Mouse (Mus musculus): ENCODE data around the gene Tmem247. TPM values are rescaled to one million over a fixed set of nuclear protein-coding genes. Genes with fewer than 3 reads are reported as not detected.

The Tmem247 gene
- total and polyA plus RNA-seq, 2 experiments from 2014 or later = not detected

DNA sequence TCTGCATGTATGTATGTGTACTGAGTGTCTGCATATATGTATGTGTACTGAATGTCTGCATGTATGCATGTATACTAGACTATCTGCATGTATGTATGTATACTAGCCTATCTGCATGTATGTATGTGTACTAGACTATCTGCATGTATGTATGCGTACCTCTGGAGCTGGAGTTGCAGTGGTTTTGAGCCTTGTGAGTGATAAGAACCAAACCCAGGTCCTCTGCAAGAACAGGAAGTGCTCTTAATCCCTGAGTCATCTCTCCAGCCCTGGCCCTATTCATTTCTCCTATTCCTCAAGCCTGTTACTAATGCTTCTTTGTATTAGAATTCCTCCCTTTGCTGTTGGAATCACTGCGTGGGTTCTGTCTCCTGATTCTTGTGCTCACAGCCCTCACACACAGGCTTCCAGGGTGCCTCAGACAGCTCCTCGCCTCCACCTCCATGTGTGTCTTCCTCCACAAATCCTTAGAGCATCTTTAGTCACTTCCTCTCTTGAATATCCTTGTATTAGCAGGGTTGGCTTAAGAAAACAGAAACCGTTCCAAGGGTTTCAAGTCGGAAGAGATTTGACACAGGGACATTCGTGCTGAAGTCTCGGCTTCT is 4.0 kb upstream of the Tmem247 start:
- Histone ChIP-seq H3K27me3 (ENCODE audit: control insufficient read depth, insufficient read depth, low read length) (no peaks in the 10 kb centered on the region), H3K9me3 (replicated peaks; ENCODE audit: control insufficient read depth, low read length) (no peaks in the 10 kb centered on the region), H3K4me2 (ENCODE audit: low read depth, low read length) (no peak overlapping the region), H3K9ac (replicated peaks; ENCODE audit: low read depth, low read length) (no peak overlapping the region), H3K27ac (ENCODE audit: low read depth) (no peak overlapping the region), H3K4me3 (ENCODE audit: low read depth, low read length) (no peak overlapping the region), H3K36me3 (replicated peaks; ENCODE audit: control insufficient read depth, insufficient read depth, low read length) (no peaks in the 10 kb centered on the region), H3K4me1 (ENCODE audit: control insufficient read depth, insufficient read depth) (no peaks in the 10 kb centered on the region)
- no peak for ATAC-seq (ENCODE audit: insufficient read depth, low read depth)
- 63% methylated on average over 7 of the region's 7 CpGs for WGBS
- no peak for TF ChIP-seq EP300 (IDR thresholded peaks at IDR 0.05; ENCODE audit: low read depth)
- no peak for TF ChIP-seq CTCF (IDR thresholded peaks at IDR 0.05; ENCODE audit: low read depth)
- no peak for DNase-seq (ENCODE audit: low spot score)

DNA sequence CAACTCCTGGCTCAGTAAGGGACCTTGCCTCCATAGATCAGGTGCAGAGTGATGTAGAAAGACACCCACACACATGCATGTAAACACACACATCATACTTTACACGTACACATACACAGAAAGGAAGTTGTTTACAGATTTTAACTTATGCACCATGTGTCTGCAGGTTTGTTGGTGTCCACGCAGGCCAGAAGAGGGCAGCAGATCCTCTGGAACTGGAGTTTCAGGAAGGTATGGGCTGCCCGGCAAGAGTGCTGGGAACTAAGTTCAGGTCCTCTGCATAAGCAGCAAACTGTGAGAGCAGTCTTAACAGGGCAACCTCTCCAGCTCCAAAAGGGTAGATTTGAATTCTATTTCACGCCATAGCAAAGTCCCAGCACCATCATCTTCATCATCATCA is 1.6 kb upstream of the Tmem247 start:
- no peak for DNase-seq (ENCODE audit: low spot score)
- WGBS = 74% methylated on average over 4 of the region's 4 CpGs
- Histone ChIP-seq H3K9me3 (replicated peaks; ENCODE audit: control insufficient read depth, low read length) (no peaks in the 10 kb centered on the region), H3K4me1 (ENCODE audit: control insufficient read depth, insufficient read depth) (no peaks in the 10 kb centered on the region), H3K36me3 (replicated peaks; ENCODE audit: control insufficient read depth, insufficient read depth, low read length) (no peaks in the 10 kb centered on the region), H3K4me3 (ENCODE audit: low read depth, low read length) (no peak overlapping the region), H3K9ac (replicated peaks; ENCODE audit: low read depth, low read length) (no peak overlapping the region), H3K27me3 (ENCODE audit: control insufficient read depth, insufficient read depth, low read length) (no peaks in the 10 kb centered on the region), H3K4me2 (ENCODE audit: low read depth, low read length) (no peak overlapping the region), H3K27ac (ENCODE audit: low read depth) (no peak overlapping the region)
- TF ChIP-seq CTCF (IDR thresholded peaks at IDR 0.05; ENCODE audit: low read depth) = no peak; the same call in 1 of the 2 replicates
- TF ChIP-seq EP300 (IDR thresholded peaks at IDR 0.05; ENCODE audit: low read depth) = no peak
- no peak for ATAC-seq (ENCODE audit: insufficient read depth, low read depth)

DNA sequence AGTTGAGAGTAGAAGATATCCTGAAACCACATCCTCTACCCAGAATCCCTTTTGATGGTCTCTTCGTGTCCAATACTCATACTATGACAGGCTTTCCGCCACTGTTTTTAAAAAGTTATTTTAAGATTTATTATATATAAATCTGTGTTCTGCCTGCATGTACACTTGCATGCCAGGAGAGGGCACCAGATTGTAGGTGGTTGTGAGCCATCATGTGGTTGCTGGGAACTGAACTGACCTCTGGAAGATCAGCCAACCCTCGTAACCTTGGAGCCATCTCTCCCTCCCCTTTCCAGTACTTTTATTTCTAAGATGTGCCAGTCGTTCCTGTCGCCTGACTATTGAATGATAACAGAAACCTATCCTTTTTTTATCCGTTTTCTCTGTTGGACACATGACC is 1.6 kb downstream of the Tmem247 start:
- Histone ChIP-seq H3K27ac (ENCODE audit: low read depth) (no peak overlapping the region), H3K4me3 (ENCODE audit: low read depth, low read length) (no peak overlapping the region), H3K4me1 (ENCODE audit: control insufficient read depth, insufficient read depth) (no peaks in the 10 kb centered on the region), H3K9ac (replicated peaks; ENCODE audit: low read depth, low read length) (no peak overlapping the region), H3K27me3 (ENCODE audit: control insufficient read depth, insufficient read depth, low read length) (no peaks in the 10 kb centered on the region), H3K9me3 (replicated peaks; ENCODE audit: control insufficient read depth, low read length) (no peaks in the 10 kb centered on the region), H3K4me2 (ENCODE audit: low read depth, low read length) (no peak overlapping the region), H3K36me3 (replicated peaks; ENCODE audit: control insufficient read depth, insufficient read depth, low read length) (no peaks in the 10 kb centered on the region)
- DNase-seq (ENCODE audit: low spot score) (no peak), ATAC-seq (ENCODE audit: insufficient read depth, low read depth) (no peak; the same call in 1 of the 2 replicates)
- 65% methylated on average over 6 of the region's 6 CpGs for WGBS
- TF ChIP-seq EP300 (IDR thresholded peaks at IDR 0.05; ENCODE audit: low read depth) = no peak
- peak; percentile 66 for TF ChIP-seq CTCF (IDR thresholded peaks at IDR 0.05; ENCODE audit: low read depth)

DNA sequence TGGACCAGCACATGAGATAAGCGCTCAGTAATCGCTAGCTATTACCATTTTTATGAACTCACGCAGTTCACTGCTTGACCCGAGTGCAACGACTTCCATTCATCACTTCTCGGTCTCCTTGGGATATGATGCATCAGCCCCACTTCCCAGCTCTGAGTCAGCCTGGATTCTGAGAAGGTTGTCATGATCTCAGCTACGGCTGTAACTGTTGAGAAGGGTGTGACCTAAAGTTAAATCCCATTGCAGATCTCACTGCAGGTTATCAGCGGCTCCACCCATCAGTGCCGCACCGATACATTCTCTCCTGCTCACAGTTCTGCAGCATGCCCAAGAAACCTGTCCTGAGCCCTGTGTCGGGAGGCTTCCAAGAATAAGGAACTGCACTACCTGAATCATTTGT is 2.6 kb downstream of the Tmem247 start:
- Histone ChIP-seq H3K27me3 (ENCODE audit: control insufficient read depth, insufficient read depth, low read length) (no peaks in the 10 kb centered on the region), H3K4me2 (ENCODE audit: low read depth, low read length) (no peak overlapping the region), H3K4me3 (ENCODE audit: low read depth, low read length) (no peak overlapping the region), H3K9ac (replicated peaks; ENCODE audit: low read depth, low read length) (no peak overlapping the region), H3K27ac (ENCODE audit: low read depth) (no peak overlapping the region), H3K4me1 (ENCODE audit: control insufficient read depth, insufficient read depth) (no peaks in the 10 kb centered on the region), H3K9me3 (replicated peaks; ENCODE audit: control insufficient read depth, low read length) (no peaks in the 10 kb centered on the region), H3K36me3 (replicated peaks; ENCODE audit: control insufficient read depth, insufficient read depth, low read length) (no peaks in the 10 kb centered on the region)
- no peak for DNase-seq (ENCODE audit: low spot score)
- no peak for ATAC-seq (ENCODE audit: insufficient read depth, low read depth)
- TF ChIP-seq EP300 (IDR thresholded peaks at IDR 0.05; ENCODE audit: low read depth) (no peak), CTCF (IDR thresholded peaks at IDR 0.05; ENCODE audit: low read depth) (no peak)
- 62% methylated on average over 11 of the region's 11 CpGs for WGBS

DNA sequence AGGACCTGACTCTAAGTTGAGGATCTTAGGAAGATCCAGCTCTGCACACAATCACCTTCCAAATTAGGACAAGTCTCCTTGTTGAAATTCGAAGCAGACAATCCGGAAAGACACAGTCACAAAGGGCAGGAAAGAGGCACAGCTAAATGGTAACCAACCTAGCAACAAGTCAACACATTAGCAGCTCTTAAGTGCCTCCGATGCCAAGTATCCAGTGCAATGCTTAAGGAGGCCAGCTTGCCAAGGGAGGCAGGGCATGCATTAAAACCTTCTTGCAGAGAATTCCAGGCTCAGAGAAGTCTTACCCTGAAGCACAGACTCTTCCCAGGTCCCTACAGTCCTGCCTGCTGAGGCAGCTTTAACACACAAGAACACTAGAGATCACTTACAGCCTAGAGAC is 7.5 kb downstream of the Tmem247 start:
- H3K4me1 ChIP-seq (ENCODE audit: control insufficient read depth, insufficient read depth) = no peaks in the 10 kb centered on the region
- H3K27me3 ChIP-seq (ENCODE audit: control insufficient read depth, insufficient read depth, low read length) = no peaks in the 10 kb centered on the region
- no peak overlapping the region for H3K27ac ChIP-seq (ENCODE audit: low read depth)
- no peak overlapping the region for H3K4me3 ChIP-seq (ENCODE audit: low read depth, low read length)
- ATAC-seq (ENCODE audit: insufficient read depth, low read depth) (no peak), DNase-seq (ENCODE audit: low spot score) (no peak)
- no peaks in the 10 kb centered on the region for H3K36me3 ChIP-seq (replicated peaks; ENCODE audit: control insufficient read depth, insufficient read depth, low read length)
- TF ChIP-seq CTCF (IDR thresholded peaks at IDR 0.05; ENCODE audit: low read depth) = no peak
- no peak for TF ChIP-seq EP300 (IDR thresholded peaks at IDR 0.05; ENCODE audit: low read depth)
- 29% methylated on average over 3 of the region's 3 CpGs for WGBS
- H3K9me3 ChIP-seq (replicated peaks; ENCODE audit: control insufficient read depth, low read length) = 0 out of 2 replicates have a peak, but pooled peaks cover 8% of the 10 kb centered on the region
- H3K9ac ChIP-seq (replicated peaks; ENCODE audit: low read depth, low read length) = no peak overlapping the region
- H3K4me2 ChIP-seq (ENCODE audit: low read depth, low read length) = no peak overlapping the region

DNA sequence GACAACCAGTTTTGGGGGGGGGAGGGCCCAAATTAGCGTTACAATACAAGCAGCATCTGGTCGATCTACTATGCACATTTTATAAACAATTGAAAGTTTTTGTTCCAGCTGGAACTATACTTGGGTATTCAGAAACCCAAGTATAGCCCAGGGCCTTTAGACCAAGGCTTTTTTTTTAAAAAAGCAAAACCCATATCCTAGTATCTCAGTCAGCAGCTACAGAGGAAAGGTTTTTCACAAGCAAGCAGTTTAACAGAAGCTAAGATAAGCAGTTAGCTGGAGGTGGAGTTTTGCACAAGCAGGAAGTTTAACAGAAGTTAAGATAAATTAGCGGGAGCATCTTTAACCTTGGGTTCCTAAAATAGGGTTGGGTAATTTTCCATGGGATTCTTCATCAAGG is 9.7 kb downstream of the Tmem247 start:
- H3K4me3 ChIP-seq (ENCODE audit: low read depth, low read length) = no peak overlapping the region
- no peak overlapping the region for H3K9ac ChIP-seq (replicated peaks; ENCODE audit: low read depth, low read length)
- TF ChIP-seq CTCF (IDR thresholded peaks at IDR 0.05; ENCODE audit: low read depth) = no peak
- no peak for TF ChIP-seq EP300 (IDR thresholded peaks at IDR 0.05; ENCODE audit: low read depth)
- H3K4me2 ChIP-seq (ENCODE audit: low read depth, low read length) = no peak overlapping the region
- DNase-seq (ENCODE audit: low spot score) (no peak), ATAC-seq (ENCODE audit: insufficient read depth, low read depth) (no peak)
- H3K27me3 ChIP-seq (ENCODE audit: control insufficient read depth, insufficient read depth, low read length) = no peaks in the 10 kb centered on the region
- H3K36me3 ChIP-seq (replicated peaks; ENCODE audit: control insufficient read depth, insufficient read depth, low read length) = no peaks in the 10 kb centered on the region
- H3K4me1 ChIP-seq (ENCODE audit: control insufficient read depth, insufficient read depth) = no peaks in the 10 kb centered on the region
- H3K27ac ChIP-seq (ENCODE audit: low read depth) = no peak overlapping the region
- 0 out of 2 replicates have a peak, but pooled peaks cover 8% of the 10 kb centered on the region for H3K9me3 ChIP-seq (replicated peaks; ENCODE audit: control insufficient read depth, low read length)
- WGBS = 76% methylated on average over 3 of the region's 3 CpGs
